Mouse (Mus musculus): ENCODE data around the gene Caprin2. TPM values are rescaled to one million over a fixed set of nuclear protein-coding genes. Genes with fewer than 3 reads are reported as not detected.
"Not testable (repeated sequence)": the region's sequence is repeated elsewhere in the genome, so short reads cannot be mapped to it uniquely, and the experiment has no call there.

The Caprin2 gene
- 3.3 and 5.3 TPM in 2 replicates for polyA plus RNA-seq (2012; ENCODE audit: insufficient read depth, insufficient read length, missing spikeins)

GRCm38 (mm10) chr6:148895773-148896506 lies at the start of gene Caprin2:
Caprin2 (minus strand) TSS chr6:148896237.
- peak within 1 kb of the TSS; percentile 62 for H3K4me3 ChIP-seq (ENCODE audit: insufficient read depth, low read depth, low read length)
- H3K27ac ChIP-seq (replicated peaks; ENCODE audit: low read depth, low read length): no peak within 1 kb of the TSS
- H3K4me1 ChIP-seq (ENCODE audit: control insufficient read depth, insufficient read depth, insufficient read length, low read length): no peaks in the 10 kb centered on the region

GRCm38 (mm10) chr6:148944767-148945508 lies 48.9 kb upstream of the Caprin2 start:
- no peak overlapping the region for H3K27ac ChIP-seq (replicated peaks; ENCODE audit: low read depth, low read length)

GRCm38 (mm10) chr6:148944344-148944766 lies 48.3 kb upstream of the Caprin2 start:
- no peak overlapping the region for H3K27ac ChIP-seq (replicated peaks; ENCODE audit: low read depth, low read length)
- no peaks in the 10 kb centered on the region for H3K4me1 ChIP-seq (ENCODE audit: control insufficient read depth, insufficient read depth, insufficient read length, low read length)
- H3K4me3 ChIP-seq (ENCODE audit: insufficient read depth, low read depth, low read length): peak overlapping the region; percentile 85

More at GRCm38 (mm10) chr6:148944767-148945508, 48.9 kb upstream of the Caprin2 start:
- Histone ChIP-seq H3K4me3 (ENCODE audit: insufficient read depth, low read depth, low read length) (peak overlapping the region; percentile 85), H3K4me1 (ENCODE audit: control insufficient read depth, insufficient read depth, insufficient read length, low read length) (no peaks in the 10 kb centered on the region)

DNA sequence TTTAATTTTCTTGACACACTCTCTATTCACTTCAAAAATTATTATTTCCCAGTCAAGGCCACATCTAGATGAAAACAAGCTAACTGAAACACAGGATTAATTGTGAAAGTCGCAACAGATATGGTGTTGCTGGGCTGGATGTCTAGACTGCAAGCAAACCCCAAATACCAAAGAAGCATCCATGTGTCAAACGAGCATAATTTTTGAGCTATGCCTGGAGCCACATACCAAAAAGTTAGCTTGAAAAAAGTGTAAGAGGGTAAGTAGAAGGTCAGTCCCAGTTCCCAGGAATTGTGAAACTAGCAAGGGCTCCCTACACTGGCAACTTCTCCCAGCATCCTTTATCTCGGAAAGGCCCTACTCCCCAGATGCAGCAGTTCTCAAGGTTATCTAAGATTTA lies 47.7 kb upstream of the Caprin2 start:
- Histone ChIP-seq H3K4me3 (ENCODE audit: insufficient read depth, low read depth, low read length) (no peak overlapping the region), H3K27ac (replicated peaks; ENCODE audit: low read depth, low read length) (no peak overlapping the region), H3K4me1 (ENCODE audit: control insufficient read depth, insufficient read depth, insufficient read length, low read length) (no peaks in the 10 kb centered on the region)

DNA sequence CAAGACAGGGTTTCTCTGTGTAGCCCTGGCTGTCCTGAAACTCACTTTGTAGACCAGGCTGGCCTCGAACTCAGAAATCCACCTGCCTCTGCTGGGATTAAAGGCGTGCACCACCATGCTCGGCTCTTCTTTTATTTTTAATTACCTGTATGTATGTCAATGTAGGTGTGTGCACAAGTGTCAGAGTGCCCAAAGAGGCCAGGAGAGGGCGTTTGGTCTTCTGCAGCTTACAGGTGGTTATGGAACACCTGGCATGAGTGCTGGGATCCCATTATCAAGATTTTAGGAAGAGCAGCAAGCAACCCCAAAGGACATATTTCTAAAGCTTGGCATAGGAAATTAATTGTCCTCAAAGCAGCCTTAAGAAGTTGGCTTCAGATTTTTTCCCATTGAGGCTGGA lies 46.4 kb upstream of the Caprin2 start:
- no peak overlapping the region for H3K27ac ChIP-seq (replicated peaks; ENCODE audit: low read depth, low read length)
- no peak overlapping the region for H3K4me3 ChIP-seq (ENCODE audit: insufficient read depth, low read depth, low read length)
- no peaks in the 10 kb centered on the region for H3K4me1 ChIP-seq (ENCODE audit: control insufficient read depth, insufficient read depth, insufficient read length, low read length)

DNA sequence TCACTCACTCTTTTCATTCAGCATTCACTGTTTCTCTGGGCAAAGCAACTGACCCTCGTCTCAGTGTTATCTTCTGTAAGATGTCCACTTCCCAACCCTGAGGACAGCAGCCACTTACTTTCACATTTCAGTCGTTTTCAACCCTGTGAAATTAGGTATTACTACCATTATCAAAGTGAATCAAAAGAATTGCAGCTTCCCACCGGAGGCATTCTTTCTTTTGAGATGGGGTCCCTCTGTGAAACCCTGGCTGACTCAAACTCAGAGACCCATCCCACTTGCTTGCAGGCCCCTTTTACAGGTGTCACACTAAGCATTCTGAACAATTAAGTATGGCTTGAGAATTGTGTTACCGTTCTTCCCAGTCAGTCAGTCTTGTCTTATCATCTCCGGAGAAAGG lies 45.8 kb upstream of the Caprin2 start:
- Histone ChIP-seq H3K4me1 (ENCODE audit: control insufficient read depth, insufficient read depth, insufficient read length, low read length) (no peaks in the 10 kb centered on the region), H3K4me3 (ENCODE audit: insufficient read depth, low read depth, low read length) (no peak overlapping the region), H3K27ac (replicated peaks; ENCODE audit: low read depth, low read length) (no peak overlapping the region)

DNA sequence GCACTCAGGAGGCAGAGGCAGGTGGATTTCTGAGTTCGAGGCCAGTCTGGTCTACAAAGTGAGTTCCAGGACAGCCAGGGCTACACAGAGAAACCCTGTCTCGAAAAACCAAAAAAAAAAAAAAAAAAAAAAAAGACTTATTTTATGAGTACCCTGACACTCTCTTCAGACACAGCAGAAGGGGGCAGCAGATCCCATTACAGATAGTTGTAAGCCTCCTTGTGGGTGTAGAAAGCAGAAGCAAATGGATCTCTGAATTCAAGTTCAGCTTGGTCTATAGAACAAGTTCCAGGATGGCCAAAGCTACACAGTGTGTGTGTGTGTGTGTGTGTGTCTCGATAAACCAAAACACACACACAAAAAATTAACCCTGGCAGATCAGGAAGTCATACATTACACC lies 44.3 kb upstream of the Caprin2 start:
- not testable (repeated sequence) for H3K4me3 ChIP-seq (ENCODE audit: insufficient read depth, low read depth, low read length); H3K27ac ChIP-seq (replicated peaks; ENCODE audit: low read depth, low read length); H3K4me1 ChIP-seq (ENCODE audit: control insufficient read depth, insufficient read depth, insufficient read length, low read length)

DNA sequence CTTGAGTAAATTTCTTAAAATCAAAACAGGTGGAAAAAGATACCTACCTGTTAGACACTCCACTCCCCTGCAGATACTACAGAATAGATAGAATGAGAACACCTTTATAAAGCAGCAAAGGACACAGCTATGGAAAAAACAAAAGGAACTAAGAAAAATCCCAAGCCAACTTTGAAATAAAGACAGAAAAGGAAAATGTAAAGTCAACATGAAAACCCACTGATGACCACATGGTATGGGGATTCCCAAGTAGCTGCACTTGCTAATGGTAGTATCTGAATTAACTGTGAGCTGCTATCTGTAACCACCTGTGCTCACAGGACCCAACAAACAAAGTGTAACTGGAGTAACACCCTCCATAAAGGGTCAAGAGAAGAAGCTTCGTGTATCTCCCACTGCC lies 41.7 kb upstream of the Caprin2 start:
- no peak overlapping the region for H3K27ac ChIP-seq (replicated peaks; ENCODE audit: low read depth, low read length)
- H3K4me3 ChIP-seq (ENCODE audit: insufficient read depth, low read depth, low read length): no peak overlapping the region
- peaks cover 3% of the 10 kb centered on the region for H3K4me1 ChIP-seq (ENCODE audit: control insufficient read depth, insufficient read depth, insufficient read length, low read length)

- H3K4me3 ChIP-seq (ENCODE audit: insufficient read depth, low read depth, low read length): no peak overlapping the region
- no peak overlapping the region for H3K27ac ChIP-seq (replicated peaks; ENCODE audit: low read depth, low read length)
- peaks cover 3% of the 10 kb centered on the region for H3K4me1 ChIP-seq (ENCODE audit: control insufficient read depth, insufficient read depth, insufficient read length, low read length)
These were observed 39.0 kb upstream of the Caprin2 start for GRCm38 (mm10) chr6:148934961-148935590.

- H3K27ac ChIP-seq (replicated peaks; ENCODE audit: low read depth, low read length): no peak overlapping the region
- H3K4me3 ChIP-seq (ENCODE audit: insufficient read depth, low read depth, low read length): no peak overlapping the region
- H3K4me1 ChIP-seq (ENCODE audit: control insufficient read depth, insufficient read depth, insufficient read length, low read length): peaks cover 3% of the 10 kb centered on the region
These were observed 35.2 kb upstream of the Caprin2 start for GRCm38 (mm10) chr6:148931281-148931680.

- Histone ChIP-seq H3K4me3 (ENCODE audit: insufficient read depth, low read depth, low read length) (no peak overlapping the region), H3K27ac (replicated peaks; ENCODE audit: low read depth, low read length) (no peak overlapping the region), H3K4me1 (ENCODE audit: control insufficient read depth, insufficient read depth, insufficient read length, low read length) (no peaks in the 10 kb centered on the region)
These were observed 22.9 kb upstream of the Caprin2 start for GRCm38 (mm10) chr6:148918841-148919398.

- H3K4me3 ChIP-seq (ENCODE audit: insufficient read depth, low read depth, low read length): no peak overlapping the region
- no peaks in the 10 kb centered on the region for H3K4me1 ChIP-seq (ENCODE audit: control insufficient read depth, insufficient read depth, insufficient read length, low read length)
- no peak overlapping the region for H3K27ac ChIP-seq (replicated peaks; ENCODE audit: low read depth, low read length)
These were observed 21.6 kb upstream of the Caprin2 start for GRCm38 (mm10) chr6:148917672-148918071.

- H3K4me3 ChIP-seq (ENCODE audit: insufficient read depth, low read depth, low read length): no peak overlapping the region
- no peak overlapping the region for H3K27ac ChIP-seq (replicated peaks; ENCODE audit: low read depth, low read length)
- H3K4me1 ChIP-seq (ENCODE audit: control insufficient read depth, insufficient read depth, insufficient read length, low read length): no peaks in the 10 kb centered on the region
These were observed 20.8 kb upstream of the Caprin2 start for GRCm38 (mm10) chr6:148916817-148917216.

DNA sequence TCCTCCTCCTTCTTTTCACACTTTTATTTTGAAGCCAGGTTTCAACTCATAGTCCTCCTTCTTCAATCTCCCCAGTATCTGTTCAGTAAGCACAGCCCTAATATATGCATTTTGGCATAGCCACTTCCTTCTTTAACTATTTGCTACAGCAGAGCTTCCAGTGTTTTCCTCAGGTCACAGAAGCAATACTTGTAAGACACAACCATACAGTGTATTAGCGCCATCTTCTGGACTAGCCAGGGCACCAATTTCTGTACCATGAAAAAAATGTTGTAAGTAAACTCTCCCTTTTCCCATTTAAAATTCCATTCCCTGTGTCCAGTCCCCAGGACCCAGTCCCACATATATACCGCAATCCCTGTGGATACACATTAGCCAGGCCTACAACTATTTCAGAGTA lies 17.9 kb upstream of the Caprin2 start:
- H3K27ac ChIP-seq (replicated peaks; ENCODE audit: low read depth, low read length): no peak overlapping the region
- H3K4me1 ChIP-seq (ENCODE audit: control insufficient read depth, insufficient read depth, insufficient read length, low read length): no peaks in the 10 kb centered on the region
- no peak overlapping the region for H3K4me3 ChIP-seq (ENCODE audit: insufficient read depth, low read depth, low read length)

DNA sequence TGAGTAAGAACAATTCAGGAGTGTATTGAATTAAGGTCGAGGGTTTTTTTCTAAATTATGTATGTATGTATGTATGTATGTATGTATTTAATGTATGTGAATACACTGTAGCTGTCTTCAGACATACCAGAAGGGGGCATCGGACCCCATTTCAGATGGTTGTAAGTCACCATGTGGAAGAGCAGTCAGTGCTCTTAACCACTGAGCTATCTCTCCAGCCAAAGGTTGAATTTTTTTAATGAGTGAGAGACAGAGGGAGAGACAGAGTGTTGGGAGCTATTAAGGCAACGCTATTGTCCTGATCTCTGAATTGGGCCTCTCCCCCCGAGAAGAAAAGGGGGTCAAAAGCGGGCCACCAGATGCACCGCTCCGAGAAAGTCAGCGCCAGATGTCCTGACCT lies 15.9 kb upstream of the Caprin2 start:
- not testable (repeated sequence) for H3K27ac ChIP-seq (replicated peaks; ENCODE audit: low read depth, low read length); H3K4me3 ChIP-seq (ENCODE audit: insufficient read depth, low read depth, low read length)

More for the DNA sequence above, 15.9 kb upstream of the Caprin2 start:
- not testable (repeated sequence) for H3K4me1 ChIP-seq (ENCODE audit: control insufficient read depth, insufficient read depth, insufficient read length, low read length)

Measured in brown adipose tissue, adult 24 weeks (tissue).